Mouse (Mus musculus): ENCODE measurements around the gene Defa23. TPM values are rescaled to one million over a fixed set of nuclear protein-coding genes. Genes with fewer than 3 reads are reported as not detected.
"Not testable (repeated sequence)": the region's sequence is repeated elsewhere in the genome, so short reads cannot be mapped to it uniquely, and the experiment has no call there.

The Defa23 gene
- total RNA-seq (2015) = not detected in 2 replicates
- not detected in 2 replicates for total RNA-seq (2017)

DNA sequence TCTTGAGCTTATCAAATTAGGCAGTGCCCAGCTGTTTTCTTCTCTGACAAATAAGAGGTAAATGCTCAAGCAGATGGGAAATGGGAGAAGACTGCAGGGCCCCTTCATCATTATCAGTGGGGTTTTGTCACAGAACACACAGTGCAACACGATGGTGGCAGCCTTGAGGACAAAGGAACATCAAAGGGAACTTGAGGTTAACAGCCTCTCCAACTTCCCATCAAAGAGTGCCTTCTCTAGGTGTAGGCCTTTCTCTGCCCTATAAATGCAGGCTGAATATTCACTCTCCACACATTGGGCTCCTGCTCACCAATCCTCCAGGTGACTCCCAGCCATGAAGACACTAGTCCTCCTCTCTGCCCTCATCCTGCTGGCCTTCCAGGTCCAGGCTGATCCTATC lies at the start of gene Defa23:
Gene Defa23 (plus strand): TSS at position 301 of the 400 bp plus-strand sequence.
- ATAC-seq (ENCODE audit: poor library complexity, severe bottlenecking) = not testable (repeated sequence)

DNA sequence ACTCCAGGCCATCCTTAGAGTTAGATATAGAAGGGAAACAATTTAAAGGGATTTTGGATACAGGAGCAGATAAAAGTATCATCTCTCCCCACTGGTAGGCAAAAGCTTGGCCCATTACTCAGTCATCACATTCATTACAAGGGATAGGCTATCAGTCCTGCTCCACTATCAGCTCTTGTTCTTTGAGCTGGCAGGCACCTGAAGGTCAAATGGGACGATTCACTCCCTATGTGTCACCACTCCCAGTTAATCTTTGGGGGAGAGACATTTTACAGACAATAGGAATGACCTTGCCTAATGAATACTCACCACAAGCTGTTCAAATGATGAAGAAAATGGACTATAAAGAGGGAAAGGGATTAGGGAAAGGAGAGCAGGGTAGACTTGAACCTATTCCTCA lies 48.0 kb upstream of the Defa23 start:
- ATAC-seq (ENCODE audit: poor library complexity, severe bottlenecking) = no peak

DNA sequence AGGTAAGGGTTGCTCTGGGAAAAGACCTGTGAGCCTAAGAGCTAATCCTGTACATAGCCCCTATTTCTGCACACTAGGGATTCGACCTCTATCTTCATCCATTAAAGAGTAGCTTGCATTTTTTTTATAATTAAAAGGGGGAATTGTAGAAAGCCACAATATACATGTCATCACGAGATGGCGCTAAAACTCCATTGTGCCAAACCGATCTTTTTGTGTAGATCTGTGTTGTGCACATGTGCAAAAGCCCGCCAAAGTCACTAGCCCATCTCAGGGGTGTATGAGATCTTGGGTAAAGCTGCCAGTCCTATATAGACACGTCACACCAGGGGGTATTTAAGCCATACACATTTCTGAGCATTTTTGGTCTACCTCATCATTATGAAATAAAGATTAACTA lies 46.3 kb upstream of the Defa23 start:
- not testable (repeated sequence) for ATAC-seq (ENCODE audit: poor library complexity, severe bottlenecking)

DNA sequence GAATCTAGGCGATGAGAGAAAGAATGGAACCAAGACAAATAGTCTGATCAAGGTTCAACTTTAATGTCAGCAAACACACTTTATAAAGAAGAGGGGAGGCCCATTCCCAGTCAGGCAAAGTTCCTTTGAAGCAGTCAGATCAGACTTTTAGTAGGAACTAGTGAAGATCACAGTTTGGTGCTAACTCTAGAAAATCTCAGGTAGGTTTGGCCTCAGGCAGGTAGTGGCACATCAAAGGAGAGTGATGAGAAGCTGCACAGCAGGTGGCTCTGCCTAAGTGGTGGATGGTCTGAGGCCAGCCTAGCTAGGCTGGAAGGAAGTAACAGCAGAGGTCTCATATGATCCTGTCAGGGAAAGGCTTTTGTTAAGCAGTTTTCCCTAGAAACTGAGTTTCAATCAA lies 44.3 kb upstream of the Defa23 start:
- not testable (repeated sequence) for ATAC-seq (ENCODE audit: poor library complexity, severe bottlenecking)

DNA sequence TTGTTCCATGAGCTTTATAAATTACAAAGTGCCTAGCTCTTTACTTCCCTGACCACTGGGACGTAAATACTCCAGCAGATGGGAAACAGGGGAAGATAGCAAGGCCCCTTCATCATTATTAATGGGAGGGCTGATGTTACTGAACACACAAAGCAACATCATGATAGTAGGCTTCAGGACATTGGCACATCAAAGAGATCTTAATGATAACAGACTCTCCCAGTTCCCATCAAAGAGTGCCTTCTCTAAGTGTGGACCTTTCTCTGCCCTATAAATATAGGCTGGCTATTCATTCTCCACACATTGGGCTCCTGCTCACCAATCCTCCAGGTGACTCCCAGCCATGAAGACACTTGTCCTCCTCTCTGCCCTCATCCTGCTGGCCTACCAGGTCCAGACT lies 29.6 kb upstream of the Defa23 start, which contains the start of gene Defa21:
Gene Defa21 (plus strand): TSS at position 301 of the 400 bp plus-strand sequence.
- ATAC-seq (ENCODE audit: poor library complexity, severe bottlenecking) = not testable (repeated sequence)

DNA sequence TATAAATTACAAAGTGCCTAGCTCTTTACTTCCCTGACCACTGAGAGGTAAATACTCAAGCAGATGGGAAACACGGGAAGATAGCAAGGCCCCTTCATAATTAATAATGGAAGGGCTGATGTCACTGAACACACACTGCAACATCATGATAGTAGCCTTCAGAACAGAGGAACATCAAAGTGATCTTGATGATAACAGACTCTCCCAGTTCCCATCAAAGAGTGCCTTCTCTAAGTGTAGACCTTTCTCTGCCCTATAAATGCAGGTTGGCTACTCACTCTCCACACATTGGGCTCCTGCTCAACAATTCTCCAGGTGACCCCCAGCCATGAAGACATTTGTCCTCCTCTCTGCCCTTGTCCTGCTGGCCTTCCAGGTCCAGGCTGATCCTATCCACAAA lies 9.9 kb downstream of the Defa23 start, which contains the start of gene Defa35:
Gene Defa35 (plus strand): TSS at position 301 of the 400 bp plus-strand sequence.
- not testable (repeated sequence) for ATAC-seq (ENCODE audit: poor library complexity, severe bottlenecking)

DNA sequence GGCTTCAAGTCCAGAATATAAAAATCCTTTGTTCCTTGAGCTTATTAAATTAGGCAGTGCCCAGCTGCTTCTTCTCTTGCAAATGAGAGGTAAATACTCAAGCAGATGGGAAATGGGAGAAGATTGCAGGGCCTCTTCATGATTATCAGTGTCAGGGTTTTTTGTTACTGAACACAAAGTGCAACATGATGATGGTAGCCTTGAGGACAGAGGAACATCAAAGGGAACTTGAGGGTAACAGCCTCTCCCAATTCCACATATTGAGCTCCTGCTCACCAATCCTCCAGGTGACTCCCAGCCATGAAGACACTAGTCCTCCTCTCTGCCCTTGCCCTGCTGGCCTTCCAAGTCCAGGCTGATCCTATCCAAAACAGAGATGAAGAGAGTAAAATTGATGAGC lies 29.3 kb downstream of the Defa23 start, which contains the start of gene Defa25:
Gene Defa25 (plus strand): TSS at position 301 of the 400 bp plus-strand sequence.
- not testable (repeated sequence) for ATAC-seq (ENCODE audit: poor library complexity, severe bottlenecking)

DNA sequence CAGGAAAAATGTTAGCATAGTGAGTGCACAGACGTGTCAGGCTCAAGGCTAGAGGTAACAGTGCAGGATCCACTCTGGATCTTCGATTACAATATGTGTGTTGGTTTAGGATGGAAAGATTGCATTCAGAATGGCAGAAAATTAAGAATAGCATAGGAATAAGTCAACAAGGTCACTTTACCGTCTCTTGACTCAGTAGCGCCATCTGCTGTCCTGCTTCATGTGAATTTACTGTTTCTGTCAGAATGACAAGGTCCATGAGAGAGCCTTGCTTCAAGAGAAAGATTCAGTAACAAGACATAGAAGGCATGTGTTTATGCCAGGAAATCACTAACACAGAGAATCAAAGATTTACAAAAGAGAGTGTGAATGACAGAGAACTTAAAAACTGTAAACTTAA lies 38.3 kb downstream of the Defa23 start:
- no peak for ATAC-seq (ENCODE audit: poor library complexity, severe bottlenecking)

DNA sequence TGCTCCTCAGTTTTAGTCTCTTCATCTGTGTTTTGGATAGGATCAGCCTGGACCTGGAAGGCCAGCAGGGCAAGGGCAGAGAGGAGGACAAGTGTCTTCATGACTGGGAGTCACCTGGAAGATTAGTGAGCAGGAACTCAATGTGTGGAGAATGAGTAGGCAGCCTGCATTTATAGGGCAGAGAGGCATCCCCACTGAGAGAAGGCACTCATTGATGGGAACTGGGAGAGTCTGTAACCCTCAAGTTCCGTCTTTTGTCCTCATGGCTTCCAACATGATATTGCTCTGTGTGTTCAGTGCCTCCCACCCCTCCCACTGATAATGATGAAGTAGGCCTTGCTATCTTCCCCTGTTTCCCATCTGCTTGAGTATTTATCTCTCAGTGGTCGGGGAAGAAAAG lies 41.1 kb downstream of the Defa23 start, which contains the start of gene Gm14851:
Gene Gm14851 (minus strand): TSS at position 101 of the 400 bp plus-strand sequence.
- not testable (repeated sequence) for ATAC-seq (ENCODE audit: poor library complexity, severe bottlenecking)

Other genes with a start within 250 kb of the Defa23 start
- not detected in 2 replicates for gene Defb33, start 162.4 kb upstream of the Defa23 start, total RNA-seq (2015)
- gene Defb33, start 162.4 kb upstream of the Defa23 start, total RNA-seq (2017) = not detected in 2 replicates
- not detected in 2 replicates for gene Gm15056, start 152.4 kb upstream of the Defa23 start, total RNA-seq (2015)
- not detected in 2 replicates for gene Gm15056, start 152.4 kb upstream of the Defa23 start, total RNA-seq (2017)
- not detected in 2 replicates for gene Gm6040, start 133.0 kb upstream of the Defa23 start, total RNA-seq (2015)
- gene Gm6040, start 133.0 kb upstream of the Defa23 start, total RNA-seq (2017) = not detected in 2 replicates
- not detected in 2 replicates for gene AY761185, start 110.3 kb upstream of the Defa23 start, total RNA-seq (2015)
- gene AY761185, start 110.3 kb upstream of the Defa23 start, total RNA-seq (2017) = not detected in 2 replicates
- not detected in 2 replicates for gene Defa21, start 29.5 kb upstream of the Defa23 start, total RNA-seq (2015)
- not detected in 2 replicates for gene Defa21, start 29.5 kb upstream of the Defa23 start, total RNA-seq (2017)
- not detected in 2 replicates for gene Defa35, start 10.0 kb downstream of the Defa23 start, total RNA-seq (2015)
- gene Defa35, start 10.0 kb downstream of the Defa23 start, total RNA-seq (2017) = not detected in 2 replicates
- gene Defa25, start 29.4 kb downstream of the Defa23 start, total RNA-seq (2015) = not detected in 2 replicates
- gene Defa25, start 29.4 kb downstream of the Defa23 start, total RNA-seq (2017) = not detected in 2 replicates
- not detected in 2 replicates for gene Gm14851, start 41.0 kb downstream of the Defa23 start, total RNA-seq (2015)
- not detected in 2 replicates for gene Gm14851, start 41.0 kb downstream of the Defa23 start, total RNA-seq (2017)
- gene Defa30, start 79.6 kb downstream of the Defa23 start, total RNA-seq (2015) = not detected in 2 replicates
- not detected in 2 replicates for gene Defa30, start 79.6 kb downstream of the Defa23 start, total RNA-seq (2017)
- not detected in 2 replicates for gene Defa22, start 107.2 kb downstream of the Defa23 start, total RNA-seq (2015)
- not detected in 2 replicates for gene Defa22, start 107.2 kb downstream of the Defa23 start, total RNA-seq (2017)
- not detected in 2 replicates for gene Defa31, start 136.6 kb downstream of the Defa23 start, total RNA-seq (2015)
- gene Defa31, start 136.6 kb downstream of the Defa23 start, total RNA-seq (2017) = not detected in 2 replicates
- not detected in 2 replicates for gene Gm15293, start 146.5 kb downstream of the Defa23 start, total RNA-seq (2015)
- not detected in 2 replicates for gene Gm15293, start 146.5 kb downstream of the Defa23 start, total RNA-seq (2017)
- gene Gm15292, start 194.7 kb downstream of the Defa23 start, total RNA-seq (2015) = not detected in 2 replicates
- gene Gm15292, start 194.7 kb downstream of the Defa23 start, total RNA-seq (2017) = not detected in 2 replicates